Comparison of ENCODE assay signal across 8 mouse cellular contexts in the genomic region with DNA sequence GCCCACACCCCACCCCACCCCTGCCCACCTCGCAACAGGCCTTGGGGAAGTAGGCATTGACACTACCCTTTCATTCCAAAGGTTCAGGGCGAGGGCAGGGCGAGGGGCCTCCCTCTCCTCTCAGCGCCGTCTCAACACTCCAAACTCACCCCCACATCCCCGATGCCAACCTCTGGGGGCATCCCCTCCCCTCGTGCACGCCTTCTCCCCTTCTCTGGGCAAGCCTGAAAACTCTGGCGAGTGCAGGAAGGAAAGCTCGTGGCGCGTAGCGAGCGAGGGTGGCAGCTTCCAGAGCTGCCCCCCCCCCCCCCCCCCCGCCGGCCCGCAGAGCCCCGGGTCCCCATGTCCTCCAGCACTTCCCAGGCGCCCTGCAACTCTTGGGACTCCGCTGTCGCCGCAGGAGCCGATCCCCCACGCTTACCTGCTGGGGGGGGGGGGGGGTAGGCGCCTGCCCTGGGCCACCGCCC. TPM values are rescaled to one million over a fixed set of nuclear protein-coding genes. Genes with fewer than 3 reads are reported as not detected.
A peak's percentile ranks its signal among the peaks of the same experiment; 100 is the strongest.
DNase-seq lines count a peak whose midpoint lies in the region; ATAC-seq and TF ChIP-seq lines count a peak whose summit lies in the region.

No protein-coding gene starts in this region.

- ATAC-seq in heart, embryonic 11.5 days (replicated peaks; ENCODE audit: insufficient number of reproducible peaks, low FRiP score, low TSS enrichment): peak; percentile 11
- ATAC-seq in midbrain, embryonic 14.5 days (ENCODE audit: low FRiP score, low TSS enrichment): peak; percentile 15
- no peak for ATAC-seq in monocyte, adult 5-6 weeks (replicated peaks; ENCODE audit: insufficient number of reproducible peaks, low FRiP score, low TSS enrichment, poor library complexity, severe bottlenecking)

- DNase-seq in kidney, adult 11 months: peak; percentile 43
- no peak for DNase-seq in kidney, adult 8-10 months
- peak; percentile 38 to 75 for DNase-seq in kidney, postnatal 25 days
- peak; percentile 59 for DNase-seq in midbrain, embryonic 14.5 days
- no peak for DNase-seq in layer of hippocampus, postnatal 14 days (ENCODE audit: low spot score in 2 of 2)

- peak overlapping the region; percentile 75 for H3K4me2 ChIP-seq in heart, embryonic 11.5 days
- peak overlapping the region; percentile 90 for H3K4me2 ChIP-seq in midbrain, embryonic 14.5 days (ENCODE audit: low read length)

- peak; percentile 35; the same call in 1 of the 2 replicates for TF ChIP-seq POLR2A in bone marrow, adult 2 months (IDR thresholded peaks at IDR 0.05; ENCODE audit: borderline replicate concordance, control insufficient read depth, low read depth, low read length)

- H3K27me3 ChIP-seq in heart, embryonic 11.5 days (ENCODE audit: control insufficient read depth, insufficient read depth, low read length): no peaks in the 10 kb centered on the region
- H3K27me3 ChIP-seq in midbrain, embryonic 14.5 days (ENCODE audit: control insufficient read depth, insufficient read depth, low read length): no peaks in the 10 kb centered on the region

- TF ChIP-seq CTCF in bone marrow, adult 2 months (IDR thresholded peaks at IDR 0.05; ENCODE audit: control insufficient read depth, insufficient read depth, low read length): no peak

- peak overlapping the region; percentile 84 for H3K27ac ChIP-seq in bone marrow, adult 2 months (ENCODE audit: control insufficient read depth, insufficient read depth, low read depth, low read length, poor library complexity)
- peak overlapping the region; percentile 95 for H3K27ac ChIP-seq in heart, embryonic 11.5 days (ENCODE audit: low read depth, low read length)
- peak overlapping the region; percentile 87 for H3K27ac ChIP-seq in midbrain, embryonic 14.5 days (replicated peaks; ENCODE audit: low read depth, low read length)

- peak overlapping the region; percentile 80 for H3K4me3 ChIP-seq in bone marrow, adult 2 months (replicated peaks; ENCODE audit: control insufficient read depth, low read depth, low read length)
- peak overlapping the region; percentile 93 for H3K4me3 ChIP-seq in heart, embryonic 11.5 days (ENCODE audit: low read depth, low read length)
- peak overlapping the region; percentile 73 for H3K4me3 ChIP-seq in midbrain, embryonic 14.5 days (replicated peaks; ENCODE audit: low read depth, low read length)

- peaks cover 6% of the 10 kb centered on the region for H3K36me3 ChIP-seq in heart, embryonic 11.5 days (ENCODE audit: control insufficient read depth, insufficient read depth, low read length)
- H3K36me3 ChIP-seq in midbrain, embryonic 14.5 days (ENCODE audit: control insufficient read depth, insufficient read depth, low read length): peaks cover 7% of the 10 kb centered on the region

- peak overlapping the region; percentile 96 for H3K9ac ChIP-seq in heart, embryonic 11.5 days (ENCODE audit: low read depth, low read length)
- H3K9ac ChIP-seq in midbrain, embryonic 14.5 days (replicated peaks; ENCODE audit: low read length): peak overlapping the region; percentile 87

- under 1% methylated on average over 12 of the region's 26 CpGs for WGBS in bone marrow, adult 2 months
- 2% methylated on average over 12 of the region's 26 CpGs for WGBS in heart, embryonic 11.5 days (ENCODE audit: insufficient replicate concordance)
- WGBS in midbrain, embryonic 14.5 days: under 1% methylated on average over 10 of the region's 26 CpGs

- H3K4me1 ChIP-seq in bone marrow, adult 2 months (ENCODE audit: control insufficient read depth, insufficient read depth, low read length): peaks cover 1% of the 10 kb centered on the region
- peaks cover 37% of the 10 kb centered on the region for H3K4me1 ChIP-seq in heart, embryonic 11.5 days (ENCODE audit: control insufficient read depth, insufficient read depth, low read length)
- H3K4me1 ChIP-seq in midbrain, embryonic 14.5 days (ENCODE audit: control insufficient read depth, insufficient read depth, low read length): peaks cover 21% of the 10 kb centered on the region

- no peaks in the 10 kb centered on the region for H3K9me3 ChIP-seq in heart, embryonic 11.5 days (replicated peaks; ENCODE audit: control insufficient read depth, low read length)
- H3K9me3 ChIP-seq in midbrain, embryonic 14.5 days (ENCODE audit: control insufficient read depth, low read length): no peaks in the 10 kb centered on the region

RNA-seq across cellular contexts. Expression of gene Adcy6, which starts 1.1 kb away (rescaled TPM):
- polyA plus RNA-seq in bone marrow, adult 2 months (2011; ENCODE audit: insufficient read depth, insufficient read length, low replicate concordance, missing spikeins): 45.8 and 65.2 TPM in 2 replicates
- polyA plus RNA-seq in heart, embryonic 11.5 days (2014; fragmentation: Nextera tagmentation; extraction: Ambion mirVana): 24.5 and 34.8 TPM in 2 replicates
- polyA plus RNA-seq in midbrain, embryonic 14.5 days (2014; fragmentation: Nextera tagmentation; extraction: Ambion mirVana): 9.6 and 12.2 TPM in 2 replicates
- 0.96 to 3.7 TPM in 2 of 3 replicates, not detected in the other for total RNA-seq in monocyte, adult 5-6 weeks (2017)
- 10 to 100 TPM; 45.1 to 45.3 TPM for total RNA-seq in layer of hippocampus, postnatal 14 days (2021)

RNA-seq across cellular contexts. Expression of gene Cacnb3, which starts 21.8 kb away (rescaled TPM):
- 0.70 and 1.8 TPM in 2 replicates for polyA plus RNA-seq in bone marrow, adult 2 months (2011; ENCODE audit: insufficient read depth, insufficient read length, low replicate concordance, missing spikeins)
- polyA plus RNA-seq in heart, embryonic 11.5 days (2014; fragmentation: Nextera tagmentation; extraction: Ambion mirVana): 9.8 and 9.9 TPM in 2 replicates
- polyA plus RNA-seq in midbrain, embryonic 14.5 days (2014; fragmentation: Nextera tagmentation; extraction: Ambion mirVana): 130 and 136 TPM in 2 replicates
- 0.68 to 1.3 TPM in 2 of 3 replicates, not detected in the other for total RNA-seq in monocyte, adult 5-6 weeks (2017)
- 100 to 1,000 TPM; 159 to 168 TPM for total RNA-seq in layer of hippocampus, postnatal 14 days (2021)

RNA-seq across cellular contexts. Expression of gene 4930415O20Rik, which starts 38.0 kb away (rescaled TPM):
- polyA plus RNA-seq in bone marrow, adult 2 months (2011; ENCODE audit: insufficient read depth, insufficient read length, low replicate concordance, missing spikeins): not detected in 2 replicates
- polyA plus RNA-seq in heart, embryonic 11.5 days (2014; fragmentation: Nextera tagmentation; extraction: Ambion mirVana): 0.73 and 1.0 TPM in 2 replicates
- 0.58 TPM in 1 of 2 replicates, not detected in the other for polyA plus RNA-seq in midbrain, embryonic 14.5 days (2014; fragmentation: Nextera tagmentation; extraction: Ambion mirVana)
- total RNA-seq in monocyte, adult 5-6 weeks (2017): not detected in 3 replicates
- total RNA-seq in layer of hippocampus, postnatal 14 days (2021): not detected

RNA-seq across cellular contexts. Expression of gene Ccnt1, which starts 38.1 kb away (rescaled TPM):
- polyA plus RNA-seq in bone marrow, adult 2 months (2011; ENCODE audit: insufficient read depth, insufficient read length, low replicate concordance, missing spikeins): 18.5 and 31.3 TPM in 2 replicates
- 38.1 and 42.3 TPM in 2 replicates for polyA plus RNA-seq in heart, embryonic 11.5 days (2014; fragmentation: Nextera tagmentation; extraction: Ambion mirVana)
- 59.7 and 65.8 TPM in 2 replicates for polyA plus RNA-seq in midbrain, embryonic 14.5 days (2014; fragmentation: Nextera tagmentation; extraction: Ambion mirVana)
- 112 to 132 TPM (median 124 TPM) in 3 replicates for total RNA-seq in monocyte, adult 5-6 weeks (2017)
- 10 to 100 TPM; 43.9 to 44.7 TPM for total RNA-seq in layer of hippocampus, postnatal 14 days (2021)

RNA-seq across cellular contexts. Expression of gene Ddx23, which starts 53.9 kb away (rescaled TPM):
- polyA plus RNA-seq in bone marrow, adult 2 months (2011; ENCODE audit: insufficient read depth, insufficient read length, low replicate concordance, missing spikeins): 52.3 and 81.0 TPM in 2 replicates
- 11.2 and 19.6 TPM in 2 replicates for polyA plus RNA-seq in heart, embryonic 11.5 days (2014; fragmentation: Nextera tagmentation; extraction: Ambion mirVana)
- polyA plus RNA-seq in midbrain, embryonic 14.5 days (2014; fragmentation: Nextera tagmentation; extraction: Ambion mirVana): 17.7 and 24.9 TPM in 2 replicates
- total RNA-seq in monocyte, adult 5-6 weeks (2017): 106 to 143 TPM (median 108 TPM) in 3 replicates
- 10 to 100 TPM; 60.3 to 70.2 TPM for total RNA-seq in layer of hippocampus, postnatal 14 days (2021)

Comparison
In these comparisons a context has a peak if more than half of its experiments do, and no peak if none do; other contexts are left out.
1. DNase-seq: peak in kidney, adult 11 months (single experiment), kidney, postnatal 25 days (2 of 2) and midbrain, embryonic 14.5 days (single experiment); none in kidney, adult 8-10 months (0 of 2) and layer of hippocampus, postnatal 14 days (0 of 2).
2. RNA of gene Cacnb3, which starts 21.8 kb away (polyA plus RNA-seq): 130 to 136 TPM in midbrain, embryonic 14.5 days; 9.8 to 9.9 TPM in heart, embryonic 11.5 days and 0.70 to 1.8 TPM in bone marrow, adult 2 months; every median in the first group is over 10 times any median in the second.
3. Peak in every context shown above with its lines, with median percentiles within 50 percentile points of each other: H3K27ac ChIP-seq and H3K4me3 ChIP-seq.